Mouse (Mus musculus): ENCODE results near the gene Smim24. TPM values are rescaled to one million over a fixed set of nuclear protein-coding genes. Genes with fewer than 3 reads are reported as not detected.
A peak's percentile ranks its signal among the peaks of the same experiment; 100 is the strongest.

Smim24 gene
- polyA plus RNA-seq, 1 experiment from 2014 or later, result 1.8 TPM

DNA sequence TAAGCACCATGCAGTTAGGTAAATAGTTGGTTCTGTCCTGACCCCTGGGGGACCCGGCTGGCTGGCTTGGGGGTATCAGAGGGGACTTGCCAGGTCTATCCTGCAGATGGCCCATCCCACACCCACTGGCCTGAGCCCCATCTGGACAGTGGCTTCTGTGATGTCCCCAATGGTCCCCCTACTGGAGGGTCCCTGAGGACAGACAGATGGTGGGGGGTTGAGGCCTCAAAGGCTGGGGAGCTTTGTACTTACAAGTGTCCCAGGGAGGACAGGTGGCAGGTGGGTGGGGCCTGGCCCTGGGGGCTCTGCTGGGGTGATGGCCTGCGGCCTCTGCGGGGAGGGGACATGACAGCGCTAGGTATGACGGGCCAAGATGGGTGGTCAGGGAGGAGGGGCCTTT, 6.4 kb downstream of the Smim24 start:
- WGBS, result 72% methylated on average over 5 of the region's 5 CpGs
- H3K4me1 ChIP-seq (replicated peaks), result peaks cover 55% of the 10 kb centered on the region
- ATAC-seq (ENCODE audit: low FRiP score, low read depth), result no peak
- 0 out of 2 replicates have a peak, but pooled peaks cover 3% of the 10 kb centered on the region for H3K36me3 ChIP-seq
- no peak overlapping the region for H3K27ac ChIP-seq (replicated peaks)
- no peak overlapping the region for H3K4me3 ChIP-seq
- no peaks in the 10 kb centered on the region for H3K27me3 ChIP-seq
- H3K9me3 ChIP-seq, result no peaks in the 10 kb centered on the region
- H3K9ac ChIP-seq, result no peak overlapping the region
- no peak overlapping the region for H3K4me2 ChIP-seq

- no peak for ATAC-seq (ENCODE audit: low FRiP score, low read depth)
- Histone ChIP-seq H3K4me3 (0 out of 2 replicates have a peak overlapping the region, but pooled peaks have one; percentile 9), H3K27ac (replicated peaks) (peak overlapping the region; percentile 42; the same call in 1 of the 2 replicates), H3K9me3 (no peaks in the 10 kb centered on the region), H3K27me3 (no peaks in the 10 kb centered on the region), H3K4me2 (peak overlapping the region; percentile 30; the same call in 1 of the 2 replicates), H3K36me3 (peaks cover 9% of the 10 kb centered on the region; the same call in 1 of the 2 replicates), H3K4me1 (replicated peaks) (peaks cover 55% of the 10 kb centered on the region), H3K9ac (no peak overlapping the region)
- WGBS, result 78% methylated on average over 18 of the region's 18 CpGs
These were observed 7.0 kb downstream of the Smim24 start for GRCm38 (mm10) chr10:81399798-81400308.

DNA sequence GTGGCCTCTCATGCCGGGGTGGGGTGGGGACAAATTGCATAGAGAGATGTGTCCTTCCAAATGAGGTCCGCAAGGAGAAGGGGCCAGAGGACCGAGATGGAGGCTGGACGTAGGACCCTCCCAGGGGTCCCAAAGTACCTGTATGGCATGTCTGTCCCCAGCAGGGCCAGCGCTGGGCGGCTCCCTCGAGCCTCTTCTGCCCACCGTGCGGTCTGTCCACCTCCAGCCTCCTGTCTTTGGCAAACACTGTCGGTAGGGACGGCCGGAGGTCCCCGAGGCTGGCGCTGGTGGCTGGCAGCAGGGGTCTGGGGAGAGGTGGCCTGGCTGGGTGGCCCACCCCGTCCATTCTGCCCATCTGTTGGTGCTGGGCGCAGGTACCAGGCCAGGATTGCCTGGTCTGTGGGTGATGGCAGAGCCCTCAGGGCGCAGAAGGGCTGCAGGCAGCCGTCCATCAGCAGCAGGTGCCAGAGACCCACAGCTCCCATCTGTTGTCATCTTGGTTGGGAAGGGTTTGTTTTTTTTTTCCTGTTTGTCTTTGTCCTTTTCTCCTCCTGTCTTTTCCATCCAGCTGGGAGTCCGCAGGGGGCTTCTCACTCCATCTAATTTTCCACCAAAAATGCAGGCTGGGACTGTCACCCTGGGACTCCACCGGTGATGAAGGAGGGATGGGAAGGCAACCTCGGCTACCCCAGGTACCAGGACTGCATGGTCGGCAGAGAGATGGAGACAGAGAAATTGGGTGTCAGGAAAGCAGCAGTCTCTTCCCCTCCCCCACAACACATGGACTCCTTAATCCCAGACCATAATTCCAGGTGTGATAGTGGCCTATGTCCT, 7.7 kb downstream of the Smim24 start:
- Histone ChIP-seq H3K4me3 (peak overlapping the region; percentile 13; the same call in 1 of the 2 replicates), H3K9ac (no peak overlapping the region), H3K4me1 (replicated peaks) (peaks cover 55% of the 10 kb centered on the region), H3K4me2 (peak overlapping the region; percentile 30), H3K36me3 (peaks cover 13% of the 10 kb centered on the region), H3K9me3 (no peaks in the 10 kb centered on the region), H3K27ac (replicated peaks) (peak overlapping the region; percentile 80), H3K27me3 (no peaks in the 10 kb centered on the region)
- ATAC-seq (ENCODE audit: low FRiP score, low read depth), result no peak
- WGBS, result 38% methylated on average over 21 of the region's 22 CpGs

- Histone ChIP-seq H3K4me3 (0 out of 2 replicates have a peak overlapping the region, but pooled peaks have one; percentile 13), H3K4me1 (replicated peaks) (peaks cover 52% of the 10 kb centered on the region), H3K9me3 (no peaks in the 10 kb centered on the region), H3K4me2 (peak overlapping the region; percentile 30), H3K36me3 (peaks cover 19% of the 10 kb centered on the region), H3K27ac (replicated peaks) (peak overlapping the region; percentile 80), H3K27me3 (no peaks in the 10 kb centered on the region), H3K9ac (no peak overlapping the region)
- 0 out of 2 replicates have a peak, but pooled peaks have one; percentile 2 for ATAC-seq (ENCODE audit: low FRiP score, low read depth)
- WGBS, result 26% methylated on average over 10 of the region's 10 CpGs
These were observed 8.3 kb downstream of the Smim24 start for GRCm38 (mm10) chr10:81401205-81401520.

DNA sequence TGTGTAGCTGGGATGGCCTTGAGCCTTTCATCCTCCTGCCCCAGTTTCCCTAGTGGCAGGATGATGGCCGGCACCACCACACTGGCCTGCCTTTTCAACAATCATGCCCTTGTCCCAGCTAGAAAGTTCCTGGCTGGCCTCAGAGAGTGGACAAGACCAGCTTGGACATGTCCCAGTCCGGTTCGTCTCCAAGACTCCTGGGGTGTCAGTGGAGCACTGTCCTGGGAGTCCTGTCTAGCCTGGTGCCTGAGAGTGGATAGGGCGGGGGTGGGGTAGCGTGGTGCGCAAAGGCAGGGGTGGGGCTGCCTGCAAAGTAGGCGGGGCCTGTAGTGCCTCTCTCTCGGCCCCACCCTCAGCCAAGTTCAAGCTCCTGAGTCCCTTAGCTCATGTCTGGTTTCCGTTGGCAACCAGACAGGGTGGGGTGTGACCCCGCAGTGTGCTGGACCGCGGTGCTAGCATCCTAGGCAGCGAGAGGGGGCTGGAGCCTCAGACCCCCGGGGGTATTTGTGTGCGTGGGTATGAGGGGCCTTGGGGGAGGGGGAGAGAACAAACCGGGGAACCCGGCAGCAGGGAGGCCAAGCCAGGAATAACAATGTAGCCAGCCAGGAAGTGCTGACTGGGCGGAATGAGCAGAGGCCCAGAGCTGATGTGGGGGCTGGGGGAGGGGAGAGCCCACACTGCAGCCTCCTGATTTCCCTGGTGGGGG, 8.8 kb downstream of the Smim24 start:
- ATAC-seq (ENCODE audit: low FRiP score, low read depth), result peak; percentile 68
- H3K9ac ChIP-seq, result no peak overlapping the region
- WGBS, result 9% methylated on average over 18 of the region's 18 CpGs
- H3K36me3 ChIP-seq, result peaks cover 22% of the 10 kb centered on the region
- peaks cover 50% of the 10 kb centered on the region for H3K4me1 ChIP-seq (replicated peaks)
- H3K27ac ChIP-seq (replicated peaks), result peak overlapping the region; percentile 80
- H3K4me3 ChIP-seq, result no peak overlapping the region
- 0 out of 2 replicates have a peak, but pooled peaks cover 2% of the 10 kb centered on the region for H3K27me3 ChIP-seq
- H3K9me3 ChIP-seq, result no peaks in the 10 kb centered on the region
- peak overlapping the region; percentile 30 for H3K4me2 ChIP-seq

DNA sequence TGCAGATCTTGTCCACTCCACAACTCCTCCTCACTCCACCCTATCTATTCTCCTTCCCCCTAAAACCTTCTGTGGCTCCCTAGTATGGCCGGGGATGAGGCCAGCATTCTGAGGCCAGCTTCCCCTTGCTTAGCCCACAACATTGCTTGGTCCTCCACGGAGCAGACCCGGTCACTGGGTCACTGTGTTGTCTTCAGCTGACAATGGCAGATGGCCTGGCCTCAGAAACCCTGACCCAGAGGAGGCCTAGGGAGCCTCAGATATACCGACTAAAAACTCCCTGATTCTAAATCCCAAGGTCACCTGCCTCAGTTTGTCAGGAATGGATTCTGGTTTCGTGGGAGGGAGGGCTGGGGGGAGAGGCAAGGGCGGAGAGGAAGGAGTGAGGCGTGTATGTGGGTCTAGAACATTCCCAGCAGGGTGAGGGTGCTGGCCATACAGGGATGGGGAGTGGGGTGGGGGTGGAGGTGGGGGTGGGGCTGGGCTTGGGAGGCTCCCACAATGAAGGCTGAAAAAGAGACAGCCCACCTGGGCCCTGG, 9.4 kb downstream of the Smim24 start:
- peaks cover 53% of the 10 kb centered on the region for H3K4me1 ChIP-seq (replicated peaks)
- WGBS, result 10% methylated on average over 7 of the region's 7 CpGs
- no peak overlapping the region for H3K4me3 ChIP-seq
- ATAC-seq (ENCODE audit: low FRiP score, low read depth), result peak; percentile 9; the same call in 1 of the 2 replicates
- H3K27me3 ChIP-seq, result 0 out of 2 replicates have a peak, but pooled peaks cover 4% of the 10 kb centered on the region
- H3K36me3 ChIP-seq, result peaks cover 28% of the 10 kb centered on the region
- peak overlapping the region; percentile 80 for H3K27ac ChIP-seq (replicated peaks)
- H3K9ac ChIP-seq, result no peak overlapping the region
- no peaks in the 10 kb centered on the region for H3K9me3 ChIP-seq
- peak overlapping the region; percentile 30 for H3K4me2 ChIP-seq

GRCm38 (mm10) chr10:81403511-81403910, 10.7 kb downstream of the Smim24 start:
- ATAC-seq (ENCODE audit: low FRiP score, low read depth), result no peak
- H3K4me1 ChIP-seq (replicated peaks), result peaks cover 61% of the 10 kb centered on the region
- H3K27me3 ChIP-seq, result peaks cover 9% of the 10 kb centered on the region; the same call in 1 of the 2 replicates
- H3K9me3 ChIP-seq, result no peaks in the 10 kb centered on the region
- WGBS, result 42% methylated on average over 10 of the region's 10 CpGs
- H3K9ac ChIP-seq, result no peak overlapping the region
- peaks cover 29% of the 10 kb centered on the region for H3K36me3 ChIP-seq
- H3K27ac ChIP-seq (replicated peaks), result peak overlapping the region; percentile 80; the same call in 1 of the 2 replicates
- no peak overlapping the region for H3K4me3 ChIP-seq
- no peak overlapping the region for H3K4me2 ChIP-seq

DNA sequence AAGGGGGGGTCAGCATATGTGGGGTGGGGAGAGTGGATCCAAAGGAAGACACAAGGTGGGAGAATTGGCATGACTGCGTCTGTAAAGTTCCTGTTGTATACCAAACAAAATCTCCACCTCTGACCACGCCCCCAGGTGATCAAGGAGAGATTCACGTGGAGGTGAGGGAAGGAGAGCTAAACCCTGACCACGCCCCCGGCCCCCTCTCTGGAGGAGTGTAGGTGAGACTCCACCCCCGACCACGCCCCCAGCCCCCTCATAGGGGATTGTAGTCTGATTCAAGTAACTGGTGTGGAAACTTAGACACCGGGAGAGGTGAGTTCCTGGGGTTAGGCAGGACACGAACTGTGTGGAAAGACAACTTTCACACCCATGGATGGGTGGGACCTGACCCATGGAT, 11.2 kb downstream of the Smim24 start:
- no peak overlapping the region for H3K4me2 ChIP-seq
- ATAC-seq (ENCODE audit: low FRiP score, low read depth), result no peak
- H3K27ac ChIP-seq (replicated peaks), result no peak overlapping the region
- no peak overlapping the region for H3K9ac ChIP-seq
- H3K4me3 ChIP-seq, result no peak overlapping the region
- peaks cover 9% of the 10 kb centered on the region; the same call in 1 of the 2 replicates for H3K27me3 ChIP-seq
- H3K36me3 ChIP-seq, result peaks cover 29% of the 10 kb centered on the region
- WGBS, result 22% methylated on average over 9 of the region's 9 CpGs
- H3K9me3 ChIP-seq, result no peaks in the 10 kb centered on the region
- H3K4me1 ChIP-seq (replicated peaks), result peaks cover 63% of the 10 kb centered on the region

DNA sequence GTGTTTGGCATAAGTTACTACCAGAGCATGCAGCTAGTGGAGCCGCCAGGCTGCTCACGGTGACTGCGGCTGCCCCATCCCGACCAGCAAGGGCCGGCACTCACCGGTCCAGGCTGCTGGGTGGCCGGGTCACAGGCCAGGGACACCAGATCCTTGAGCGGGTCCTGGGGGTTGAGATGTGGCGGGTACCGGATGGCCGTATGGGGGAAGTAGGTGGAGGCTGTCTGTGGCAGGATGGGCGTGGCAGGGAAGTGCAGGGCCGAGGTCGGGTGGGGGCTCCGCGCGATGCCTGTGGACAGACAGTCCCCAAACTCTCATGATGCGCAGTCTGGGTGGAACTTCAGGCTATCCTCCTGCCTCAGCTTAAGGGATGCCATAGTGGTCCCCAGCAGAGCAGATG, 11.9 kb downstream of the Smim24 start:
- H3K27me3 ChIP-seq, result peaks cover 9% of the 10 kb centered on the region; the same call in 1 of the 2 replicates
- H3K4me1 ChIP-seq (replicated peaks), result peaks cover 69% of the 10 kb centered on the region

GRCm38 (mm10) chr10:81405588-81406201, 12.8 kb downstream of the Smim24 start:
- Histone ChIP-seq H3K27ac (replicated peaks) (no peak overlapping the region), H3K4me2 (no peak overlapping the region), H3K27me3 (peaks cover 9% of the 10 kb centered on the region; the same call in 1 of the 2 replicates), H3K4me3 (no peak overlapping the region), H3K9ac (no peak overlapping the region), H3K9me3 (no peaks in the 10 kb centered on the region), H3K36me3 (peaks cover 29% of the 10 kb centered on the region), H3K4me1 (replicated peaks) (peaks cover 69% of the 10 kb centered on the region)
- 46% methylated on average over 13 of the region's 13 CpGs for WGBS
- ATAC-seq (ENCODE audit: low FRiP score, low read depth), result no peak

More for the DNA sequence above, 11.9 kb downstream of the Smim24 start:
- no peak overlapping the region for H3K4me3 ChIP-seq
- no peak overlapping the region for H3K27ac ChIP-seq (replicated peaks)
- H3K9me3 ChIP-seq, result no peaks in the 10 kb centered on the region
- H3K36me3 ChIP-seq, result peaks cover 29% of the 10 kb centered on the region
- H3K9ac ChIP-seq, result no peak overlapping the region
- ATAC-seq (ENCODE audit: low FRiP score, low read depth), result no peak
- no peak overlapping the region; the same call in 1 of the 2 replicates for H3K4me2 ChIP-seq
- WGBS, result 54% methylated on average over 18 of the region's 18 CpGs

All from hindbrain, embryonic 15.5 days (tissue).